Mouse (Mus musculus) thymus, adult 18-20 months (tissue): ENCODE measurements around the gene Strn.
"Not testable (repeated sequence)": the region's sequence is repeated elsewhere in the genome, so short reads cannot be mapped to it uniquely, and the experiment has no call there.

Experiments
- DNase-seq, 2 experiments: peaks; one replicate each; pipeline ENCODE4 v3.0.0; 2022; ENCODE audit warnings: mixed read lengths in 2 of 2

Strn gene

GRCm38 (mm10) chr17:78708422-78708821, 28.6 kb downstream of the Strn start:
- no peak for DNase-seq

GRCm38 (mm10) chr17:78702988-78703387, 34.0 kb downstream of the Strn start:
- DNase-seq = no peak

GRCm38 (mm10) chr17:78698965-78699364, 38.0 kb downstream of the Strn start:
- no peak for DNase-seq

- no peak for DNase-seq
Observed at GRCm38 (mm10) chr17:78697462-78697861, 39.5 kb downstream of the Strn start.

GRCm38 (mm10) chr17:78696922-78697321, 40.1 kb downstream of the Strn start:
- DNase-seq = no peak

- not testable (repeated sequence) for DNase-seq
Observed at GRCm38 (mm10) chr17:78689231-78689630, 47.8 kb downstream of the Strn start.

- no peak for DNase-seq
Observed at GRCm38 (mm10) chr17:78687971-78688370, 49.0 kb downstream of the Strn start.

GRCm38 (mm10) chr17:78685004-78685403, 52.0 kb downstream of the Strn start:
- no peak for DNase-seq

- no peak for DNase-seq
Observed at GRCm38 (mm10) chr17:78682351-78682750, 54.6 kb downstream of the Strn start.

GRCm38 (mm10) chr17:78679503-78679902, 57.5 kb downstream of the Strn start:
- DNase-seq = no peak

- DNase-seq = no peak
Observed at GRCm38 (mm10) chr17:78676813-78677212, 60.2 kb downstream of the Strn start.

- no peak for DNase-seq
Observed at GRCm38 (mm10) chr17:78664962-78665545, 71.9 kb downstream of the Strn start.

GRCm38 (mm10) chr17:78654841-78655240, 82.2 kb downstream of the Strn start:
- DNase-seq = no peak

- DNase-seq = no peak
Observed at GRCm38 (mm10) chr17:78643853-78644475, 93.0 kb downstream of the Strn start.

- DNase-seq = no peak
Observed at GRCm38 (mm10) chr17:78642259-78642658, 94.7 kb downstream of the Strn start.

- no peak for DNase-seq
Observed at GRCm38 (mm10) chr17:78640387-78640786, 96.6 kb downstream of the Strn start.

GRCm38 (mm10) chr17:78639099-78639498, 97.9 kb downstream of the Strn start:
- DNase-seq = no peak

- DNase-seq = no peak
Observed at GRCm38 (mm10) chr17:78637140-78637539, 99.9 kb downstream of the Strn start.

GRCm38 (mm10) chr17:78635616-78636015, 101.4 kb downstream of the Strn start:
- DNase-seq = no peak

- no peak for DNase-seq
Observed at GRCm38 (mm10) chr17:78624941-78625340, 112.1 kb downstream of the Strn start.

- DNase-seq = no peak
Observed at GRCm38 (mm10) chr17:78621863-78622262, 115.1 kb downstream of the Strn start.

GRCm38 (mm10) chr17:78620740-78621139, 116.3 kb downstream of the Strn start:
- DNase-seq = no peak

GRCm38 (mm10) chr17:78619981-78620380, 117.0 kb downstream of the Strn start:
- no peak for DNase-seq

- no peak for DNase-seq
Observed at GRCm38 (mm10) chr17:78618164-78618693, 118.8 kb downstream of the Strn start.

- no peak for DNase-seq
Observed at GRCm38 (mm10) chr17:78615096-78615495, 121.9 kb downstream of the Strn start.
